Mouse (Mus musculus): Measurements from ENCODE around the gene Mef2b.

GRCm38 (mm10) chr8:70136591-70136990 is 2.9 kb upstream of the Mef2b start:
- TF ChIP-seq CTCF (conservative IDR thresholded peaks at IDR 0.05; ENCODE audit: low read length): no peak
- no peak for TF ChIP-seq POU5F1 (IDR thresholded peaks at IDR 0.05; ENCODE audit: borderline replicate concordance, low read length)

Measured in E14TG2a.4 (cell line).